Mouse (Mus musculus) lung, postnatal 0 days (tissue): ENCODE results near the gene Gm20696. TPM values are rescaled to one million over a fixed set of nuclear protein-coding genes. Genes with fewer than 3 reads are reported as not detected.

ENCODE experiments used
- ATAC-seq: fragments of 200-750 bp; cut with Nextera tagmentation; 2 replicates; pipeline ENCODE4 v1.8.0; 2017; ENCODE audit warnings: moderate library complexity
- DNase-seq: peaks from one replicate; pipeline ENCODE4 v3.0.0-alpha.2; 2016; ENCODE audit warnings: low spot score
- H3K27ac ChIP-seq: fragments of 300-500 bp; sonication (generic); 2 replicates; pipeline ENCODE4 v1.5.1; 2014; ENCODE audit warnings: antibody characterized with exemption, mild to moderate bottlenecking, low read length, mixed read lengths
- H3K27me3 ChIP-seq: fragments of 300-500 bp; sonication (generic); replicated peaks from 2 replicates; pipeline ENCODE4 v1.6.1; 2014; ENCODE audit warnings: low read length, mixed read lengths; ENCODE audit not compliant: insufficient read depth
- H3K36me3 ChIP-seq: fragments of 300-500 bp; sonication (generic); 2 replicates; pipeline ENCODE4 v1.6.1; 2014; ENCODE audit warnings: low read length, mixed read lengths; ENCODE audit not compliant: insufficient read depth
- H3K4me1 ChIP-seq: fragments of 300-500 bp; sonication (generic); 2 replicates; pipeline ENCODE4 v1.6.1; 2014; ENCODE audit warnings: antibody characterized with exemption, low read depth, low read length, mixed read lengths; ENCODE audit not compliant: insufficient read depth
- H3K4me2 ChIP-seq: fragments of 300-500 bp; sonication (generic); replicated peaks from 2 replicates; pipeline ENCODE4 v1.6.1; 2014; ENCODE audit warnings: low read depth, mild to moderate bottlenecking, low read length, moderate library complexity, mixed read lengths
- H3K4me3 ChIP-seq: fragments of 300-500 bp; sonication (generic); 2 replicates; pipeline ENCODE4 v1.5.1; 2014; ENCODE audit warnings: low read depth, low read length
- H3K9ac ChIP-seq: fragments of 300-500 bp; sonication (generic); replicated peaks from 2 replicates; pipeline ENCODE4 v1.6.1; 2014; ENCODE audit warnings: low read depth, mild to moderate bottlenecking
- H3K9me3 ChIP-seq: fragments of 300-500 bp; sonication (generic); 2 replicates; pipeline ENCODE4 v1.6.1; 2016; ENCODE audit warnings: low read length, mixed read lengths
- CTCF ChIP-seq: IDR thresholded peaks from 2 replicates; pipeline ENCODE4 v1.5.1; 2016; ENCODE audit warnings: antibody characterized with exemption, mild to moderate bottlenecking
- EP300 ChIP-seq: IDR thresholded peaks from 2 replicates; pipeline ENCODE4 v1.6.1; 2016; ENCODE audit warnings: antibody characterized with exemption, mild to moderate bottlenecking, control low read depth
- WGBS: fragments of 180-500 bp; shearing (Covaris S2); extraction: QIAGEN DNeasy Blood & Tissue Kit; methylation state at CpG from one replicate; pipeline ENCODE4 v1.1.7; 2014; 5-methylcytosine and 5-hydroxymethylcytosine counted together
- polyA plus RNA-seq: library from polyadenylated mRNA; unstranded; fragments of >200 nt; fragmentation: Nextera tagmentation; extraction: Ambion mirVana; gene quantifications from 2 replicates; pipeline ENCODE4 v1.2.1, GENCODE M21; 2015

Gene Gm20696
- polyA plus RNA-seq, 1 experiment from 2014 or later, result 2.3 TPM

DNA sequence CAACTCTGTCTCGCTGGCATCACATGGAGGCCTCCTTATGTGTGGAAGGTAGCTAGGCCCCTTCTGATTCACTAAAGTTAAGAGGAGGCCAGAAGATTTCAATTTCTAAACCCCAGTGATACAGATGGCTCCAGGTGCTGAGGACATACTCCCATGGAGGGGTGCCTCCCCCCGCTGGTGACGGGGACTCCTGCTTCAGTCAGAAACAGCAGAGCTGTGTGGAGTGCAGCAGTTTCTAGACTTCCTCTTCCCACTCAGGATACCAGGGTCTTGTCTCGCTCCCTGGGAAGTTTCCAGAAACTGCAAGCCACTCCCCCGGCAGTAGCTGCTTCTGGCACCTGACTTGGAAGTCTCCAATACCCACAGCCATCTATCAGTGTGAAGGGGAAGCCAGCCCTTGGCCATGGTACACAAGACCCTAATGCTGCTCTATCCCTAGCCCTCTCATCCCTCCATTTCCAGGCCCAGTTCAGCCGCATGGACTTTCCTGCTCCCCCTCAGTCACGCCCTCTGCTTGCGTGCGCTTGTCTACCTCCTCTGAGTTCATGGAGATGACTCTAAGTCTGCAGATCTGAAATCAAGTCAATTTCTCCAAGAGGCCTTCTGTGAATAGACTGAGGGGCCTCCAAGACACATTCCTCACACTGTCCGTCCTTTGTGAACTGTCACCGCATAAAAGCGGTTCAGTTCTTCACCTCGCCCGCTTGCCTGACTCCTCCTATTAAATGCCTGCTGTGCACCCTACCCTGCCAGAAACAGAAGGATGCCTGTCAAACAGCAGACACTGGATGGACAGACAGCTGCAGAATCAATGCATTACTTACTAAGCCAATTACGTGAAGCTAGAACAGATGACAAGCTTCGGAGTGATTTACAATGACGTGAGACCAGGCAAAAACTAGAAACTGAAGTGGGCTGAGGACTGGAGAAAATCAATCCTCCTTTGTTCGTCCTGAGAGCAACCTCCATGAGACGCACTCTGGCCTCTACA lies 346.9 kb downstream of the Gm20696 start:
- no peaks in the 10 kb centered on the region for H3K9me3 ChIP-seq
- no peak for DNase-seq
- 80% methylated on average over 19 of the region's 19 CpGs for WGBS
- no peaks in the 10 kb centered on the region for H3K36me3 ChIP-seq
- no peak overlapping the region for H3K9ac ChIP-seq
- H3K27ac ChIP-seq, result no peak overlapping the region
- ATAC-seq, result no peak
- H3K27me3 ChIP-seq, result no peaks in the 10 kb centered on the region
- no peak overlapping the region for H3K4me3 ChIP-seq
- H3K4me2 ChIP-seq, result no peak overlapping the region
- no peaks in the 10 kb centered on the region for H3K4me1 ChIP-seq
- TF ChIP-seq CTCF (0 out of 2 replicates have a peak, but pooled peaks have one; percentile 2), EP300 (no peak)

DNA sequence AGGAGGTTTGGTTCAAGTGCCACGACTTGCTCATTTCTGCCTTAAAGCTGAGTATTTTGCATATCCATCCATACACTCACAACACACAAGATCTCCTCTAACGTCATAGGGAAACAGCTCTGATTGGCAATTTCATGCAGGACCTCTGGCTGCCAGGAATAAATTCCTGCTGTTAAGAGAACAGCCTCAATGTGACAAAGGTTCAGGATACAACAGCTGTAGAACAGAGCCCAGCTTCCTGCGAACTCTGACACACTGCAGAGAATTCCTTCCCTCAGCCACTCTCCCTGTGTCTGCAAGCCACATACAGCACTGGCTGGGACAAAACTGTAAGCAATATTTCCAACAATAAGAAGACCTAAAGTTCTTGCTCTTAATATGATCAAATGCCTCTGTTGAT lies 351.9 kb downstream of the Gm20696 start:
- WGBS, result 57% methylated on average over 3 of the region's 3 CpGs
- Histone ChIP-seq H3K4me3 (no peak overlapping the region), H3K36me3 (no peaks in the 10 kb centered on the region), H3K4me1 (no peaks in the 10 kb centered on the region), H3K27ac (no peak overlapping the region), H3K27me3 (no peaks in the 10 kb centered on the region), H3K4me2 (no peak overlapping the region), H3K9ac (no peak overlapping the region), H3K9me3 (no peaks in the 10 kb centered on the region)
- no peak for ATAC-seq
- no peak for TF ChIP-seq EP300
- no peak for TF ChIP-seq CTCF
- DNase-seq, result peak; percentile 18

DNA sequence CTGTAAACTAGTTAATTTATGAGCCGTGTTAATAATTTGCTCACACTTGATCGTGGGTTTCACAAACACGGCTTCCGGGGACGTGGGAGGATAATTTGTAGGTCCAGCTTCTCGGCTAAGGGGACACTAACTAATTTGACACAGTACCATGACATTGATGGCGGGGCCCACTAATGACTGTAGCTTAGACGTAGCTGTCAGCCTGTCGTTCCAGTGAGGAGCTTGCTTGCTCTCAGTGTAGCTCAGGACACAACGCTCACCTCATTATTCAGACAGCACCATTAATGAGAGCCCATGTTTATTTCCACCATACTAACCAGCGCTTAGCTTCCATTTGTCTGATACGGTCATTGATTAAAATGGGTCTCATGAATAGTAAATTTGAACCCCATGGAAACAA lies 356.1 kb downstream of the Gm20696 start:
- no peaks in the 10 kb centered on the region for H3K4me1 ChIP-seq
- DNase-seq, result no peak
- no peak overlapping the region for H3K27ac ChIP-seq
- no peak overlapping the region for H3K4me3 ChIP-seq
- H3K4me2 ChIP-seq, result no peak overlapping the region
- 68% methylated on average over 12 of the region's 12 CpGs for WGBS
- H3K9ac ChIP-seq, result no peak overlapping the region
- no peaks in the 10 kb centered on the region for H3K36me3 ChIP-seq
- no peaks in the 10 kb centered on the region for H3K9me3 ChIP-seq
- H3K27me3 ChIP-seq, result no peaks in the 10 kb centered on the region
- TF ChIP-seq CTCF (no peak), EP300 (no peak)
- ATAC-seq, result no peak

DNA sequence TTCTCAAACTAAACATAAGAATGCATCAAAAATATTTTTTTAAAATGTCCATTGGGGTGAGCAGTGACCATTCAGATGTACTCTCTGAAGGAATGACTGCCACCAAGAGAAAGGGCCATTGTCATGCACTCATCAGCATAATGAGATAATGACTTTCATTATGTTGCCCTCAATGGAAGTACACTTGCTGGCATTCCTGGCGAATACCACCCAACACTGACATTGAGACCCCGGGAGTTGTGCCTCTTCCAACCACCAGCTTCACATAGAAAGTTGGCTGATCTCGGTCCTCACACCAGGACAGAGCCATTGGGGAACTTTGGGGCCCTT lies 356.5 kb downstream of the Gm20696 start:
- no peak overlapping the region for H3K4me2 ChIP-seq
- no peak overlapping the region for H3K9ac ChIP-seq
- no peaks in the 10 kb centered on the region for H3K36me3 ChIP-seq
- TF ChIP-seq EP300 (no peak), CTCF (no peak)
- DNase-seq (no peak), ATAC-seq (no peak)
- no peak overlapping the region for H3K27ac ChIP-seq
- no peaks in the 10 kb centered on the region for H3K9me3 ChIP-seq
- WGBS, result 85% methylated on average over 3 of the region's 3 CpGs
- no peaks in the 10 kb centered on the region for H3K4me1 ChIP-seq
- H3K27me3 ChIP-seq, result no peaks in the 10 kb centered on the region
- no peak overlapping the region for H3K4me3 ChIP-seq

DNA sequence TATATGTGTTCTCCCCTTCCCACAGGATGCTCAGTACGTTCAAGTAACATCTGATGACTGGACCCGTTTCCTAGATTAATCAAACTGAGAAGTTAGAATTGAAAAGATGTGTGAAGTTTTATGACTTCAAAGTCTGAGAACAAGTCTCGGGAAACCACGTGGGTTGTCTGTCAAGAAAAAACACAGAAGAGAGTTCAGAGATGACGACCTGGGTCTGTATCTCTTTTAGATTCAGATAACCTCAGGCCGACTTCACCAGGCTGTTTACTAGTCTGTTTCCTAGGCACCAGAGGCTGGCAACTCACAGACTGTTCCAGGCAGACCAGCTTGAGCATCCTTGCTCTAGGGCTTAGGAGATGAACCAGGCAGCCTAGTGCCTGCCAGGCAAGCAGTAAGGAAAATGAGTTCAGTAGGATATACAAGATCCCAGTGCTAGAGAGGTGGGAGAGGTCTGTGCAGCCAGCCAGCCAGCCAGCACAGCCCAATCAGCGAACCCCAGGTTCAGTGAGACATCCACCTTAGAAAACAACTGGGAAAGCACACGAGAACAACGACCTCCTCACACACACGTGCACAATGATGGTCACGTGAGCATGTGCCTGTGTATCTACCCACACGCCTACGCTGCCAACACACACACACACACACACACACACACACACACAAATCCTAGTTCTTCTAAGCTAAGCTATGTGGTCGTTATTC lies 357.0 kb downstream of the Gm20696 start:
- H3K27ac ChIP-seq, result no peak overlapping the region
- no peaks in the 10 kb centered on the region for H3K27me3 ChIP-seq
- no peaks in the 10 kb centered on the region for H3K9me3 ChIP-seq
- H3K36me3 ChIP-seq, result no peaks in the 10 kb centered on the region
- H3K4me2 ChIP-seq, result no peak overlapping the region
- H3K9ac ChIP-seq, result no peak overlapping the region
- H3K4me3 ChIP-seq, result no peak overlapping the region
- ATAC-seq, result no peak
- no peak for TF ChIP-seq EP300
- TF ChIP-seq CTCF, result no peak
- no peak for DNase-seq
- H3K4me1 ChIP-seq, result no peaks in the 10 kb centered on the region
- 74% methylated on average over 14 of the region's 14 CpGs for WGBS

DNA sequence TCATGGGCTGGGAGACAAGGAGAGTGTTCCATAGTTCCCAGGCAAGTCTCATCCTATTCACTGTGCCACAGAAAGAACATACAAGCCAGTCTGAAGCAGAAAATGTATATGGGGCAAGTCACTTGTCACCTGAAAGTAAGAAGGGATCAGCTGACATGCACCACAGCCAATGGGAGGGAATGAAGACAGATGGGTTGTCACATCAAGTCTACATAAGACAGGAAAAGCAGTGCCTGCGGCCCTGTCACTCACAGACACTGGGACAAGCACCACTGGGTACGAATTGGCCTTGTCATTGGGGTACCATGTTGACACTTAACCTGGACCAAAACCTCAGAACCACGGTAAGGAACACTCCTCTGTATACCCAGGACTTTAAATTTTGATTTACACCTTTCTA lies 360.8 kb downstream of the Gm20696 start:
- Histone ChIP-seq H3K27ac (no peak overlapping the region), H3K4me2 (no peak overlapping the region), H3K4me1 (no peaks in the 10 kb centered on the region), H3K27me3 (no peaks in the 10 kb centered on the region), H3K4me3 (no peak overlapping the region), H3K9ac (no peak overlapping the region), H3K36me3 (no peaks in the 10 kb centered on the region), H3K9me3 (no peaks in the 10 kb centered on the region)
- no peak for ATAC-seq
- 77% methylated on average over 3 of the region's 3 CpGs for WGBS
- DNase-seq, result no peak
- TF ChIP-seq CTCF (no peak), EP300 (no peak)
